Mouse (Mus musculus): ENCODE measurements around the gene Pbld1.

The Pbld1 gene

DNA sequence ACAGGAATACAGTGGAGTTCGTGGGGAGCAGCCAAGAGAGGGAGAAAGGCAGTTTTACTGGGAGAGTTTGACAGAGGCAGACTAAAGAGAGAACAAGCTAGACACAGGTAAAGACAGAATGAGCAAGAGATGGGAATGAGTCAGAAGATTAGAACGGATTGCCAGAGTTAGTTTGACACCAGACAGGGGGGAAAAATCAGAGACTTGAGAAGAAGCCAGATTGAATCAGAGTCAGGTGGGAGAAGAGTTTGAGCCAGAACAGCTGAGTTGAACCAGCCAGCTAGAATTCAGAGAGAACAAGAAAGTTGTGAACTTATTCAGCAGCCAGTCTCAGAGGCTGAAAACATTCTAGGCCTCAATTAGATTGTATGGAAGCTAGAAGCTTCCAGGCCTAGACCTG, at the start of gene Pbld1:
Gene Pbld1, plus strand, starts transcription at position 301 of the 400 bp plus-strand sequence.
- DNase-seq (ENCODE audit: low read depth) = no peak

DNA sequence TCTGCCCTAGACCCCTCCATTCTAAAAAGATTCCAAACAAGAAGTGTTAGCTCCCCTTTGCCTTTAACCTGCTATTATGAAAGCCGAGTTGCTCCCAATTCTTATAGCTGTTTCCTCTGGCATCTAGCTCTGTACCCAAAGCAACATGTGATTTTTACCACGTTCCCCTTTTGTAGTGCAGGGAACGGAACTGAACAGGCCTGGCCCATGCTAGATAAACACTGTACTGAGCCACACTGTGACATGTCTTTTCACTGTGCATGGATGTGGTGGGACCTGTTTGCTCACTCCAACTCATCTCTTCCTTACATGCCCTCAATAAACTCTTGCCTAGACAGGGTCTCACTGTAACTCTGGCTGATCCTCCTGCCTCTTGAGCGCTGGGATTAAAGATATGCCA, 49.7 kb upstream of the Pbld1 start:
- no peak for DNase-seq (ENCODE audit: low read depth)

DNA sequence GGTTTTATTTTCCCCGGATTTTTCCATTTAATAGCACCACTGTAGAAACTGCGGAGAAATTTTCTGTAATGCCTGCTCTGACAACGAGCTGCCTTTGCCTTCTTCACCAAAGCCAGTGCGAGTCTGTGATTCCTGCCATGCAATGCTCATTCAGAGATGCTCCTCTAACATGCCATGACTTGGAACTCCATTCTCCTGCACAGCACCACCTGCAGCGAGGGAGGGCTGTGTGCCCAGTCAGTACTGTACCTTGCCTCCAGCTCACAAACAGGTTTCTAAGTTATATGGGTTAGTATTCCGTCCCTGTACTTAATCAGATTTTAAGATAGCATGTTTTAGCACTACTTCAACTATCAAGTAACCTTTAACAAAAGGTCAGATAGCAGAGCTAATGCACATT, 48.4 kb upstream of the Pbld1 start:
- no peak for DNase-seq (ENCODE audit: low read depth)

DNA sequence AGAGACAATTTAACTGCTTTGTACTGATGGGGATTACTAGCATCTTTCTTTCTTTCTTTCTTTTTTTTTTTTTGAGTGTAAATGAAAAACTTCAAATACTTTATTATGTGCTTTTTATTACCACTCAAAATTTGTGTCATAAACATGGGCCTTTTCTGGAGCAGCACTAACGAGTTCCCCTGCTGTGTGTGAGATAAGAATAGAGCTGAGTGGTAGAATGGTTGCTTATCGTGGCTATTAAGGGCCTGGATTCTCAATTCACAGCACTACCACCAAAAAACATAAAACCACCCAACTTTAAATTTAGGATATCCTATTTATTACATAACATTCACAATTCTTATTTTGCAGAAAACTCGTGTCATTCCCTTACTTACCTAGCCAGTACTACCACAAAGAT, 46.5 kb upstream of the Pbld1 start:
- no peak for DNase-seq (ENCODE audit: low read depth)

DNA sequence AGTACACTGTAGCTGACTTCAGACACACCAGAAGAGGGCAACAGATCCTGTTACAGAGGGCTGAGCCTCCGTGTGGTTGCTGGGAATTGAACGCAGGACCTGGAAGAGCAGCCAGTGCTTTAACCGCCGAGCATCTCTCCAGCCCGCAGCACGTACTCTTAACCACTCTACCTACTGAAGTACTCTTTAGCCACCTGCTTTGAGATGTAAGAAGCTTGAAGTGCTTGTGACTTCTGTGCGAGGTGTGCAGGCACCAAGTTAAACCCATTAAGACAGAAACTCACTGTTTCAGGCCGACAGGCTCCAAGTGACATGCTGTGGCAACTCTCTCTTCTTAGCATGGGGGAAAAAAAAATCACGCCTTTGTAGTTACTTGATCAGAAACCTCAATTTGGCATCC, 45.8 kb upstream of the Pbld1 start:
- no peak for DNase-seq (ENCODE audit: low read depth)

DNA sequence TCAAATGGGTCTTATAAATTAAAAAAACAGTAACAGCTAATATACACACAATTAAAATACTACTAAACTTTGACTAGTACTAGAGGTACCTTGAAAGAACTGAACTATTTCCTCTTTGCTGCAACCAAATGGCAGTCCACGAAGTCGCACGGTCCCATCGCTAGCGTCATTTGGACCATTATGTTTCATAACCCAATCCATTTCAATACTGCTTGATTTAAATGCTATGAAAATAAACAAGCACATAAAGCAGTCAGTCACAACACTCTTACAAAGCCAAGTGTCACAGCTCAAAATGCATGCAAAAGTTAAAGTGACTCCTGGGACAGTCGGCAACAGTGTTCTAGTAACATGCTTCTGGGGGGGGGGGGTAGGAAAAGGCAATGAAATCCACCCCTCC, 40.7 kb upstream of the Pbld1 start:
- no peak for DNase-seq (ENCODE audit: low read depth)

DNA sequence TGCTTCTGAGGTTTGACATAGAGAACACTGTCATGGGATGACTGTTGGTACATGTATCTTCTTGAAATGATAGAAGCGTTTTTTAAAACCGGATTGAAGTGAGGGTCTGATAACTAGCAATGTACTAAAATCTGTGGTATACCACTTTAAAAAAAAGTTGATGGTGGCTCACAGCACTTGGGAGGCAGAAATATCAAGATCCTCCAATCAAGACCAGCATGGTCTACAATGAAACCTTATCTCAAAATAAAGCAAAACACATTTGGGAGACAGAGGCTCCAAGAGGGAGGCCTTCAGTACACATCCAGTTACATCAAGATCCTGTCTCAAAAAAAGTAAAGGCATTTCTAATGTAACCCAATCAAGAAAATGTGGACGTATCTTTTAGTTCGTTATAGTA, 38.3 kb upstream of the Pbld1 start:
- DNase-seq (ENCODE audit: low read depth) = peak; percentile 17

DNA sequence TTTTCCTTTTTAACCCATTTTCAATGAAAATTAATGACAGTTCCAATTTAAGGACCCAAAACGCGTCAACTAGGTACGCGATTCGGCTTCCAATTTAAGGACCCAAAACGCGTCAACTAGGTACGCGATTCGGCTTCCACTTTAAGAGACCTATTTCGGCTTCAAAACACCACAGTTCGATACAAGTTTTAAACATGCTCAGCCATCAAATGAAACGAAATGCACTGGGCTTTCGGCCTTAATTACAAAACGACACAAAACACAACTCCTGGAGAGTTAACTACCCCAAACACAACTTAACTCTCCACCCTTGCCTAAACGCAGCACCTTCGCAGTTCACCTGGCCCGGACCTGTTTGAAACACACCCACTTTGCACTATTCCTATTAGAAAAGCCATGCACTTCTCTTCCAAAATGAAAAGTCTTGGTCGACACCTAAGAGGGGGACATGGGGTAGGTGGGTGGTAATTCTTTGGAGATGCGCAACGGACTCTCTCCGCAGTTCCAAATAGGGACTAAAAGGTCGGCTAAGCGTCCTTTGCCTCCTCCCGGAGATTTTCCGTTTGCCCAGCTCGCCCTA, 37.3 kb upstream of the Pbld1 start:
- peak; percentile 58 for DNase-seq (ENCODE audit: low read depth)

DNA sequence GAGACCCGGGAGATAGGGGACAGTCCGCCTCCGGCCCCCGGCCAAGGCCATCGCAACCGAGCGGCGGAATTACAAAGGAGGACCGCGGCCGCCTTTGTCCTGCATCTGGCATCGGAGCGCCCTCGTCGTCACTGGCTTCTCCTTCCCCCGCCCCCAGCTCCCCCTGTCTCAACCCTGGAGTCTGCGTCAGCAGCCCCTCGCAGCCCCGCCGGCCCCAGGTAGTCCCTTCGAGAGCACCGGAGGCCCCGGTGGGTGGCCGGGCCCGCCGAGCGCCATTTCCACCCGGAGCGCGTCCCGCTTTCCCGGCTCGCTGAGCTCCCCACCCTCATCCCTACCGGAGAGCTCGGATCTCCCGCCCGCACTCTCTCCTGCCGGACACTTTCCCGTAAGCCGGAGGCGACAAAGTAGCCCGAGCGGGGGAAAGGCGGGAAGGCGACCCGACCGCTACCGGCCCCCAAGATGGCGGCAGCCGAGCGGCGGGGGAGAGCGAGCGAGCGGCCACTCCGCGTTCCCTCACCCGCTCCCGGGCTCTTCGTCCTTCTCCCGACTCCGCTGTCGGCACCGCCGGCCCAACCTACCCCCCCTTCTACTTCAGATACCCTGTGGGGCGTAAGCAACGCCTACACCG, 36.7 kb upstream of the Pbld1 start:
- DNase-seq (ENCODE audit: low read depth) = peak; percentile 68

DNA sequence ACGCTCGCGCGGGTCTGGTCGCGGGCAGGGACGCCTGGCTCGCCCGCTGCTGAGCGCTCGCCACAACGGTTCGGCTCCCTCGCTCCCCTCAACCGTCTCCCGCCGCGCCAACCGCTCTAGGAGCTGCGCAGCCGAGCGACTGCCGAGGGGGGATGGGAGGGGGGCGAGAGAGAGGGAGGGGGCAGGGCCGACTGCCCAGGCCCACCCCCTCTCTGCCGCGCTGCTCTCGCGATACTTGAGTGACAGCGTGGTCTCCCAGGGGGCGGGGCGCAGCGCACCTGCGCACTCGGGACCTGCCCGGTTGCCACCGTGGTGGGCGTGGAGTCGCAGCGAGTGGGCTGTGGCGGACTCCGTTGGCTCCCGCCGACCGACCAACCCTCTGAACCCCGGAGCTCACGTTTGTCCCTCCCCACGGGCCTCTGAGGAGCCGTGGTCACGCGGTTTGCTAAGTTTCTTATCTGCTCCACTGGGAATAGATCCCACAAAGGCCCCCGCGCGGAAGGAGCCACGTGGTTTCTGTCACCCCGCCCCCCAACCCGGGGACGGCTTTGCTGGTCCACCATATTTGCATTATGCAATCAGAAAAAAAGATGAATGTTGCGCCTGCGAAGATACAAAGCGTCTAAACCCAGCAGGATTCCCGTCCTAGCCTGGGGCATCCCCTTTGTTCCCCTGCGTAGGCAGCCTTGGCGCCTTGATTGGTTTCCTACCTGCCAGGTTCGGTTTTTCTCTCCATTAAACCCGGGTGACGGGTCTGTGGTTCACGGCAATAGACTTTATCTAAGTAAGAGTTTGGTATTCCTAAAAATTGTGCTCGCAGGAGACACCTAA, 36.0 kb upstream of the Pbld1 start, which contains the start of the genes Hnrnph3 and Pbld2:
Gene Hnrnph3, minus strand, starts transcription at position 469 of the 831 bp plus-strand sequence.
Gene Pbld2, plus strand, starts transcription at position 567 of the 831 bp plus-strand sequence.
- peak; percentile 99 for DNase-seq (ENCODE audit: low read depth)

DNA sequence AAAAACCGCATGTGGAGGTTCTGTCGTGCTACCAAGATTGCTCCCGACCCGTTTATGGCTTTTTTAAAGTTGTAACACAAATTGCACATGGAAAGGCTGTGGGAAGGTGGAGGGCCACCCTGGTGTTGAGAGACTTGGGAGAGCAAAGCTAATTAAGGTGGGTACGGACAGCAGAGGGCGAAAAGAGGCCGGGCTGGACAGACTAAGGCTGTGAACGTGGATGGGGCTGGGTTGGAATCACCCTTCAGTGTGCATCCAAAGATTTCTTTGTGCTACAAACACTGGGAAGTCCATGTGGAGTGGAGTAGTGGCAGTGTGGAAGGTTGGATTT, 35.4 kb upstream of the Pbld1 start:
- no peak for DNase-seq (ENCODE audit: low read depth)

DNA sequence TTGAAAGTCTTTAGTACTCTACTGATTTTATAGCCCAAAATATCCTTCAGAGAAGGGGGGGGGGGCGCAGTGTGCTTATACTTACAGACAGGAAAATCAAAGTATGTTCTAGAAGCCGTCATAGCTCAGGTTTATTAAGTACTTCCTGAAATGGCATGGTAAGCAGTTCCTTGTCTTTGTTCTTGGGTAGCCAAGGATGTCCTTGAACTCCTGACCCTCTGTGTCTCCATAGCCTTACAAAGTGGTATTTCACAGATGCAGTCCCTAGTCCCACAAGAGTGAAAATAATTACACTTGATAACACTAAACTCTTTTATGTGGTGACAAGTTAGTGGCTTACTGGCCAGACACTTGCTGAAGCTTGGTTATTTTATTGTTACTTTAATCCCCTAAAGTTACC, 34.9 kb upstream of the Pbld1 start:
- DNase-seq (ENCODE audit: low read depth) = peak; percentile 47

DNA sequence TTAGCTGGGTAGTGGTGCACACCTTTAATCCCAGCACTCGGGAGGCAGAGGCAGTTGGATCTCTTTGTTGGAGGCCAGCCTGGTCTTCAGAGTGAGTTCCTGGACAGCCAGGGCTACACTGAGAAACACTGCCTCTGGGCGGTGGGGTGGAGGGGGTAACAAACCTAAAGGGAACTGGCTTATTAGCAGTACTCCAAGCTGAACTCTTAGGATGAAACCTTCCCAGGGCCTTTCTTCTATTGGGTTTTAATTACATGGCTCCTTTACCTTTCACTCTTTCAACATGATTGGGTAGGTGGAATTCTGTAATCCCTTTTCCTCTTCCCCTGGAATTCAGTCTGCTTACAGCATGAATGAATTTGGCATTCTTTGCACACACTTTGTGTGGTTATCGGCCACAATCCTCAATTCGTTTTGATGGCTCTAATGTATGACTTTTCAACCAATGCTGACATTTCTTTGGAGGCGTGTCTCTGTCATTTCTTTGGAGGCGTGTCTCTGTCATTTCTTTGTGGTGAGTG, 34.4 kb upstream of the Pbld1 start:
- DNase-seq (ENCODE audit: low read depth) = peak; percentile 44

DNA sequence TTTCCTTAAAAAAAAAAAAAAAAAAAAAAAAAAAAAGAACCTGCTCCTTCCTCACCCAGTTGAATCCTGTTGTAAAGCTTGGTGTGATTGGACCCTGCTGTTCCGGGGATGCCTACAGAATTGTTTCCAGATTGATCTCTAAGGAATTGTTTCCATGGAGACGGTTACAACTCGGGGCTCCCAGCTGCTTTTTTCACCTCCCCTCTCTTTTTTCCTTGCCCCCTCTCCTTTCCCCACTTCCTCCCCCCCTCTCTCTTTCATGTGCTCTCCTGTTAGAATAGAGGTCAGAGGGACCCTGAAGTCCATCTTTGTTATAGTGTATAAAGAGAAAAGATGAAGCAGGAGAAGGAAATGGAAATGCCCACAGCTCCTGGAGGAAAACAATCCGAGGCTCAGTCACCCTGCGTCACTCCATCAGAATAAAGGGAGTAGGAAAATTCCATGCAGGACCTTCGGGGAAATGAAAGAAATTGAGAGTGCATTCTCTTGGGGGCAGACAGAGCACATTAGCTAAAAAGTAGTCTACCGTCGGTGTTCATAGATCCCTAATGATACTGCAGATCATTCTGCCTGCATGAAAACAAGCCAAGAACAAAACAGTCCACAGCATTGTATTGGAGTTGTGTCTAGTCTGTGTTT, 33.7 kb upstream of the Pbld1 start:
- no peak for DNase-seq (ENCODE audit: low read depth)

DNA sequence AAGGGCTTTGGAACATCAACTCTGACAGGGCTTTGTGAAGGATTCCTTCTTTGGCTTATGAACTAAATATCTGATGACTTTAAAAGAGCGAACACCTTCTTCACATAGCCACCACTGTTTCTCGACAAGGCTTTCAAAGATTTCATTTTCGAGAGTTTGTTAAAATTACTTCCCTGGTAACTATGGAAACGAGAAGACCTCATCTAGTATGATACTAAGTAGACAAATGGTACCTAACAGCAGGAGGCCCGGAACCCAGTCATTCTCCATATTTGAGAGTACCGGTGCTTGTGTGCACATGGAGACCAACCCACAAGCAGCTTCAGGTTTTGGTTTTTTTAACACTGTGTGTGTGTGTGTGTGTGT, 33.2 kb upstream of the Pbld1 start:
- DNase-seq (ENCODE audit: low read depth) = no peak

DNA sequence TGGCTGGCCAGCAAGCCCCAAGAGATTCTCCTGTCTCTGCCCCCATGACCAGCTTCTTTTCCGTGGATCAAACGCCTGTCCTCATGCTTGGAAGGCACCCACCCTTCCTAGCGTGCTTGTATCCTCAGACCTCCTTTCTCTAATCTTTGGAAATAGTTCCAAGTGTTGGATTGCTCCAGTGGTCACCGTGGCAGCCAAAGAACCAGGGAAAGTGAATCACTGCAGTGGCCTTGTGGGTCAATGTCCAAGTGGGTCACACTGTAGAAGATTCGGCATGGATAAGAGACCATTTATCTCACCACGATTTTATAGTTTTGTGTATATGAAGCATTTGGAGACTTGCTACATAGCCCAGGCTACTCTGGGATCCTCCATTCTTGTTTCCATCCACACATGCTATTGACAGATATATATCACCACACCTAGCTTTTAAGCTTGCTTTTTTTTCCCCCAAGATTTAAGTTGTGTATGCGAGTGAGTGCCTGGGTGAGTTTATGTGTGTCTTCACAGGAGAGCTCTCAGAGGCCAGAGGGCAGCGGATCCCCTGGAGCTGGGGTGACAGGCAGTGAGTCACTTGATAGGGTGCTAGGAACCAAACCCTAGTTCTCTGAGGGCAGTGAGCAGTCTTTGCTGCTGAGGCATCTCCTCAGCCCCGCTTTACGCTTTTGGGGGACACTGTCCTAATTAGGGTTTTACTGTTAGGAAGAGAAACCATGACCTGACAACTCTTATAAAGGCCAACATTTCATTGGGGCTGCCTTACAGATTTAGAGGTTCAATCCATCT, 32.4 kb upstream of the Pbld1 start:
- no peak for DNase-seq (ENCODE audit: low read depth)

DNA sequence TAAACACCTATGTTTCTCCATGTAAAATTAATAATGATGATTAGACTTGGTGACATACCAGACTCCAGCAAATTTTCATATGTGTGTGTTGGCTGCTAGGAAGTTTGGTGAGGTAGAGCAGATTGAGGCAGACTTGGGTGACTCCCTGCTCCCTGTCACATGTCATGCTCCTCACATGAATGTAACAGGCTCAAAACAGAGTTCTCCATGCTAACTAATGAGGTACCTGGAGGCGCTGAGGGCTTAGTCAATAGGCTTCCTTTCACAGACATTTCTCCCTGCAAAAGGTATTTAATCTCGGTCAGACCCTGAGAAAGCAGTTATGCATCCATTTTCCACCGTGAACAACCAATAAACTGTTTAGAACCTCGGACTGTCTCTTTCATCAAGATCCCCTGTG, 31.6 kb upstream of the Pbld1 start:
- DNase-seq (ENCODE audit: low read depth) = no peak

DNA sequence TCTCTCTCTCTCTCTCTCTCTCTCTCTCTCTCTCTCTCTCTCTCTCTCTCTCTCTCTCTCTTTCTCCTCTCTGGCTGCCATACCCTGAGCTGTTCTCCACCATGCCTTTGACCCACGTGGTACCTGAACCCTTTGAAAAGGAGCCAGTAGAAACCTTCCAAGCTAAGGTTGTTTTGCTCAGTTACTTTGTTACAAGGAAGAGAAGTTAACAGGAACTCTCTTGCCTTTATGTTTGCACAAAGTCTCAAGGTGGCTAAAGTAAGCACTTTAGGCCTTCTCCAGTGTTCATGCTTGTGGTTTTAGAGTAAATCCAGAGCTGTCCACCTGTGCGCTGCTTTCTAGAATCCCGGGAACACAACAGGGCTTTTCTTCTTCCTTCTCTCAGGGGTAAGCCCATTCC, 27.7 kb upstream of the Pbld1 start:
- DNase-seq (ENCODE audit: low read depth) = no peak

DNA sequence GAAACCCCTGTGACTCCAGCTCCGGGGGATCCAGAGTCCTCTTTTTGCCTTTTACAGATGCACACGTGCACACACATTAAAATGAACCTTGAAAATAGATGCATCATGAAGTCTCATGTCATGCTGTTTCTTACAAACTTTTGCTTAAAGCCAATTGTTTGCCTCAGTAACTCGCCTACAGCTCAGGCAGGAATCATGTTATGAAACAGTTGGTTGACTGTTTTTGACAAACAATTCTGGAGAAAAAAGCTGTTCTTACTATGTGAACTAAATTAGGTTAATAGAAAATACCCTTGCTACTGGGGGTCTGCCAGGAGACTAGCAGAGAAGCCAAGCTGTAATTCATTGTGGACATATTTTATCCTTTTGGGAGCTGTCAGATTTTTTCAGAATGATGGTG, 27.0 kb upstream of the Pbld1 start:
- DNase-seq (ENCODE audit: low read depth) = no peak

DNA sequence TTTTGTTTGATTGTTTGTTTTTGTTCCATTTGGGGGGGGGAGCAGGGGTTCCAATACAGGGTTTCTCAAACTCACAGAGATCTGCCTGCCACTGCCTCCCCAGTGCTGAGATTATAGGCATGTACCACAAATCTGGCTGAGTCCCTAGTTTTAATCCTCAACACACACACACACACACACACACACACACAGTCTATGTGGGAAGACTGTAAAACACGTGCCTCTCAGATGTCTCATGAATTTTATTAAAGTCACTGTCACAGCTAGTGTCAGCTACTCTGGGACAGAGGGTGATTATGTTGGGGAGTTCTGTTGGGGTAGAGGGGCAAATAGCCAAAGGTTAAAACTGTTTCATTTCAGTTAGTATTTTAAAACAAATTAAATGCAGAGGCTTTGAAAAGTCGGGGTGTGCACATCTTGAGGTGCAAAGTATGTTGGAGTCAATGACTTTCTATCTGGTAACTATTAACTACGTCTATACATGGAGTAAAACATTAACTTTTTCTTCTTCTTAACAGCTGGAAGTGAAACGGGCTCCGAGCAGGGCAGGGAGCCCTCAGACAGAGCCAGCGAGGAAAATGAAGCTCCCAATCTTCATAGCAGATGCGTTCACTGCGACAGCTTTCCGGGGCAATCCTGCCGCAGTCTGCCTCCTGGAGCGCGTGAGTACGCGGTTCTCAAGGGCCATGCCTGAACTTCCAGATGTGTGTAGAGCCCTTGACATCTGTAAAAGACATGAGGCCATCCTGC, 21.2 kb upstream of the Pbld1 start:
- no peak for DNase-seq (ENCODE audit: low read depth)

All from naive thymus-derived CD4-positive, alpha-beta T cell, adult 2 months (primary cell).